Mouse (Mus musculus) lung, embryonic 16.5 days (tissue): ENCODE measurements around the gene Hes1. TPM values are rescaled to one million over a fixed set of nuclear protein-coding genes. Genes with fewer than 3 reads are reported as not detected.

Experiments
- ATAC-seq: fragments of 200-750 bp; cut with Nextera tagmentation; 2 replicates; pipeline ENCODE4 v1.8.0; 2017; ENCODE audit warnings: low read depth, mild to moderate bottlenecking, moderate library complexity
- H3K27ac ChIP-seq: fragments of 300-500 bp; sonication (generic); 2 replicates; pipeline ENCODE4 v1.5.1; 2014; ENCODE audit warnings: mild to moderate bottlenecking, control low read depth, low read length
- H3K27me3 ChIP-seq: fragments of 300-500 bp; sonication (generic); 2 replicates; pipeline ENCODE4 v1.6.1; 2014; ENCODE audit warnings: low read depth, low read length, mixed read lengths; ENCODE audit not compliant: control insufficient read depth, insufficient read depth
- H3K36me3 ChIP-seq: fragments of 300-500 bp; sonication (generic); 2 replicates; pipeline ENCODE4 v1.6.1; 2014; ENCODE audit warnings: low read length; ENCODE audit not compliant: control insufficient read depth, insufficient read depth
- H3K4me1 ChIP-seq: fragments of 300-500 bp; sonication (generic); replicated peaks from 2 replicates; pipeline ENCODE4 v1.6.1; 2014; ENCODE audit warnings: low read length, mixed read lengths; ENCODE audit not compliant: control insufficient read depth, insufficient read depth
- H3K4me2 ChIP-seq: fragments of 300-500 bp; sonication (generic); 2 replicates; pipeline ENCODE4 v1.6.1; 2014; ENCODE audit warnings: low read depth, low read length, control low read depth
- H3K4me3 ChIP-seq: fragments of 300-500 bp; sonication (generic); 2 replicates; pipeline ENCODE4 v1.5.1; 2014; ENCODE audit warnings: mild to moderate bottlenecking, low read length, control low read depth
- H3K9ac ChIP-seq: fragments of 300-500 bp; sonication (generic); 2 replicates; pipeline ENCODE4 v1.6.1; 2014; ENCODE audit warnings: low read length, control low read depth
- H3K9me3 ChIP-seq: fragments of 300-500 bp; sonication (generic); 2 replicates; pipeline ENCODE4 v1.6.1; 2016; ENCODE audit warnings: low read length; ENCODE audit not compliant: control insufficient read depth
- WGBS: fragments of 180-500 bp; shearing (Covaris S2); extraction: QIAGEN DNeasy Blood & Tissue Kit; methylation state at CpG from one replicate; pipeline ENCODE4 v1.1.7; 2014; 5-methylcytosine and 5-hydroxymethylcytosine counted together
- polyA plus RNA-seq: library from polyadenylated mRNA; unstranded; fragments of >200 nt; fragmentation: Nextera tagmentation; extraction: Ambion mirVana; gene quantifications from 2 replicates; pipeline ENCODE4 v1.2.1, GENCODE M21; 2015

The Hes1 gene
- polyA plus RNA-seq, 1 experiment from 2014 or later, result 40.7 TPM

DNA sequence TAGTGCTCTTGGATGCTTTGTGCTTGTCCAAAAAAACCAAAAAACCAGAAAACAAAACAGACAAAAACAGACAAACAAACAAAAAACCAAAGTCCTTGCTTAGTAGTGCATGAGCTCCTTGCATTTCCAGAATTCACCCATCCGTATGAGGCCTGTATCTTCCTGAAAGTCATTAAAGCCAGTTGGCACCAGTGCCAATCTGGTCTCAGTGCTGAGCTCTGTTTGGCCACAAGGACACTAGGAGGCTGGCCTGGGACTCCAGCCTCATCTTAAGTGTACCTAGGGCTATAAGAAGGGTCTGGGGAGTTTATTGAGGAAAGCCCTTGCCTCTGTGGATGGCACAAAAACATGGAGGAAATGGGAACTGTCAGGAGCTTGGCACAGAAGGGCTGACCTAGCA is 50.3 kb downstream of the Hes1 start:
- H3K27ac ChIP-seq, result peak overlapping the region; percentile 40; the same call in 1 of the 2 replicates
- no peak for ATAC-seq
- peaks cover 4% of the 10 kb centered on the region; the same call in 1 of the 2 replicates for H3K9me3 ChIP-seq
- H3K4me3 ChIP-seq, result no peak overlapping the region
- no peaks in the 10 kb centered on the region for H3K36me3 ChIP-seq
- H3K4me1 ChIP-seq, result peaks cover 45% of the 10 kb centered on the region
- no peaks in the 10 kb centered on the region for H3K27me3 ChIP-seq
- WGBS, result 84% methylated on average over 1 of the region's 1 CpGs
- no peak overlapping the region for H3K4me2 ChIP-seq
- no peak overlapping the region for H3K9ac ChIP-seq

Other genes with a start within 250 kb of the Hes1 start
- not detected in 2 replicates for gene Cpn2, start 203.1 kb downstream of the Hes1 start, polyA plus RNA-seq
- 0.13 and 0.20 TPM in 2 replicates for gene Lrrc15, start 218.9 kb downstream of the Hes1 start, polyA plus RNA-seq
- gene Gp5, start 246.4 kb downstream of the Hes1 start, polyA plus RNA-seq, result 1.8 and 2.0 TPM in 2 replicates